Comparison of ENCODE assay signal across 8 mouse cellular contexts in genomic region chr8:124721862-124722515, GRCm38 (mm10). TPM values are rescaled to one million over a fixed set of nuclear protein-coding genes. Genes with fewer than 3 reads are reported as not detected.
A peak's percentile ranks its signal among the peaks of the same experiment; 100 is the strongest.
DNase-seq lines count a peak whose midpoint lies in the region; ATAC-seq lines count a peak whose summit lies in the region.

TSS of gene Ttc13 (minus strand) at chr8:124721983.
TSS of gene Arv1 (plus strand) at chr8:124722139.

- ATAC-seq in intestine, embryonic 14.5 days (replicated peaks; ENCODE audit: low FRiP score, low TSS enrichment, low read depth), result peak; percentile 99

- H3K27ac ChIP-seq in intestine, embryonic 14.5 days (ENCODE audit: low read depth), result no peak within 1 kb of the TSS

- H3K4me1 ChIP-seq in intestine, embryonic 14.5 days (replicated peaks; ENCODE audit: control insufficient read depth, insufficient read depth, low read length), result peaks cover 19% of the 10 kb centered on the region

- peak; percentile 88 to 91 for DNase-seq in adrenal gland, adult 18-20 months (ENCODE audit: low spot score in 2 of 2)
- peak; percentile 97 for DNase-seq in embryo, embryonic 11 days
- peak; percentile 97 for DNase-seq in gastrocnemius, postnatal 25 days
- DNase-seq in intestine, embryonic 14.5 days (ENCODE audit: low spot score), result peak; percentile 94
- peak; percentile 95 to 98 for DNase-seq in left cerebral cortex, postnatal 14 days (ENCODE audit: low spot score in 2 of 2)
- DNase-seq in mesoderm, embryonic 11.5 days (ENCODE audit: low read depth, low spot score), result peak; percentile 98
- peak; percentile 94 to 97 for DNase-seq in right cerebral cortex, postnatal 36 days (ENCODE audit: low spot score in 2 of 2)
- peak; percentile 97 for DNase-seq in yolk sac, embryonic 10.5 days (ENCODE audit: low spot score)

- whole genome bisulfite sequencing in intestine, embryonic 14.5 days, result under 1% methylated on average over 59 of the region's 59 CpGs

- H3K9ac ChIP-seq in intestine, embryonic 14.5 days (ENCODE audit: low read length), result peak within 1 kb of the TSS; percentile 59

- intact Hi-C loops in left cerebral cortex, postnatal 14 days (cut with DNase I), result no loop called here

- H3K9me3 ChIP-seq in intestine, embryonic 14.5 days (ENCODE audit: control insufficient read depth, low read length), result no peaks in the 10 kb centered on the region

- peak within 1 kb of the TSS; percentile 80 for H3K4me3 ChIP-seq in intestine, embryonic 14.5 days (ENCODE audit: low read depth, low read length)

- H3K4me2 ChIP-seq in intestine, embryonic 14.5 days (ENCODE audit: low read length), result peak within 1 kb of the TSS; percentile 62

- H3K36me3 ChIP-seq in intestine, embryonic 14.5 days (ENCODE audit: control insufficient read depth, insufficient read depth, low read length), result peaks cover 10% of the 10 kb centered on the region; the same call in 1 of the 2 replicates

- no peaks in the 10 kb centered on the region for H3K27me3 ChIP-seq in intestine, embryonic 14.5 days (replicated peaks; ENCODE audit: control insufficient read depth, insufficient read depth, low read length)

RNA-seq across cellular contexts. Expression of gene Ttc13, which starts in this region (rescaled TPM):
- 10 to 100 TPM; 33.0 to 44.0 TPM for total RNA-seq in adrenal gland, adult 18-20 months (2021)
- total RNA-seq in gastrocnemius, postnatal 25 days (2021), result 10 to 100 TPM; 18.6 to 20.8 TPM
- 45.9 and 50.0 TPM in 2 replicates for polyA plus RNA-seq in intestine, embryonic 14.5 days (2014; fragmentation: Nextera tagmentation; extraction: Ambion mirVana)
- total RNA-seq in left cerebral cortex, postnatal 14 days (2021), result 10 to 100 TPM; 50.6 TPM

RNA-seq across cellular contexts. Expression of gene Arv1, which starts in this region (rescaled TPM):
- total RNA-seq in adrenal gland, adult 18-20 months (2021), result 1 to 10 TPM; 9.2 to 9.4 TPM
- 1 to 10 TPM; 3.2 to 3.7 TPM for total RNA-seq in gastrocnemius, postnatal 25 days (2021)
- 24.1 and 25.7 TPM in 2 replicates for polyA plus RNA-seq in intestine, embryonic 14.5 days (2014; fragmentation: Nextera tagmentation; extraction: Ambion mirVana)
- 10 to 100 TPM; 11.0 to 14.8 TPM for total RNA-seq in left cerebral cortex, postnatal 14 days (2021)
